Mouse (Mus musculus): ENCODE results near the gene Ppm1g.

DNA sequence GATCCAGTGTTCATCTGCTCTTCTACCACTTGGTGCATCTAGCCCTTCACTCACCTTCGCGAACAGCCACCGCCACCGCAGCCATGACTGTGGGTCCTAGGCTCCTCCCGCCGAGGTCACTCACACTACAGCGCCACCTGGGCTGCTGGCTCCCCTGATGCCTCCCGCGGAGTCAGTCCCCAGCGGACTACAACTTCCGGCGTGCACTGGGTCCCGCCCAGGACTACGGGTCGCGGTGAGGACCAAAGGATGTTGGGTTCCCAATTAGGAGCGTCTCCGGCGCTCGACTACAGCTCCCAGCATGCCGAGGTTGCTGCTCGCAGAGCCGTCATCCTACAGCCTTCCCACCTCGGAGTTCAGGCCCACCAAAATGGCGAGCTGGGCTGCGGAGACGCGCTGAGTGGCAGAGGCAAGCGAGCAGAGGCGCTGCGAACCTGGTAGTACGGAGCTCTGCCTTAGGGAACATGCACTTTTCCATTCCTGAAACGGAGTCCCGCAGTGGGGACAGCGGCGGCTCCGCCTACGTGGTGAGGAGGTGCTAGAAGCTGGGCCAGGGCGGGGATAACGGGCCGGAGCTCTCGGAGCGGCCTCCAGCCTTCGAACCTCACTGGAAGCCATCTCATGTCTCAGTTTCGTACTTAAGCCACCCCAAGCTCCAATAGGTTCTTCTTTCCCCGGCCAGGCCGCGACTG is 27.4 kb downstream of the Ppm1g start, which contains the start of the genes Snx17 and Eif2b4:
- TF ChIP-seq CTCF (conservative IDR thresholded peaks at IDR 0.05; ENCODE audit: low read length) (no peak), POU5F1 (IDR thresholded peaks at IDR 0.05; ENCODE audit: borderline replicate concordance, low read length) (no peak), NANOG (IDR thresholded peaks at IDR 0.05; ENCODE audit: borderline replicate concordance, low read length) (no peak)
